Mouse (Mus musculus): ENCODE data around the gene Rpa1. TPM values are rescaled to one million over a fixed set of nuclear protein-coding genes. Genes with fewer than 3 reads are reported as not detected.

The Rpa1 gene
- polyA plus RNA-seq, 1 experiment from 2014 or later: 46.0 TPM

- Histone ChIP-seq H3K27ac (replicated peaks) (no peak overlapping the region), H3K4me2 (replicated peaks; ENCODE audit: low read depth) (no peak overlapping the region; the same call in 1 of the 2 replicates), H3K36me3 (ENCODE audit: control insufficient read depth, insufficient read depth, low read length) (peaks cover 16% of the 10 kb centered on the region), H3K27me3 (ENCODE audit: control insufficient read depth, insufficient read depth, low read length) (no peaks in the 10 kb centered on the region), H3K4me1 (replicated peaks; ENCODE audit: control insufficient read depth, insufficient read depth) (0 out of 2 replicates have a peak, but pooled peaks cover 4% of the 10 kb centered on the region), H3K9me3 (ENCODE audit: control insufficient read depth, low read length) (no peaks in the 10 kb centered on the region), H3K4me3 (ENCODE audit: low read depth, low read length) (no peak overlapping the region), H3K9ac (ENCODE audit: low read length) (no peak overlapping the region)
- ATAC-seq (ENCODE audit: low FRiP score, low TSS enrichment) (no peak), DNase-seq (ENCODE audit: low spot score) (no peak)
- WGBS: 42% methylated on average over 14 of the region's 14 CpGs
- TF ChIP-seq CTCF (IDR thresholded peaks at IDR 0.05; ENCODE audit: low read depth): no peak
- TF ChIP-seq EP300 (optimal IDR thresholded peaks at IDR 0.05): no peak
Observed at GRCm38 (mm10) chr11:75318351-75319221, 29.5 kb downstream of the Rpa1 start.

GRCm38 (mm10) chr11:75313834-75314233 lies 34.3 kb downstream of the Rpa1 start:
- Histone ChIP-seq H3K4me1 (replicated peaks; ENCODE audit: control insufficient read depth, insufficient read depth) (no peaks in the 10 kb centered on the region), H3K4me3 (ENCODE audit: low read depth, low read length) (no peak overlapping the region), H3K36me3 (ENCODE audit: control insufficient read depth, insufficient read depth, low read length) (peaks cover 35% of the 10 kb centered on the region), H3K27ac (replicated peaks) (no peak overlapping the region), H3K27me3 (ENCODE audit: control insufficient read depth, insufficient read depth, low read length) (no peaks in the 10 kb centered on the region), H3K4me2 (replicated peaks; ENCODE audit: low read depth) (no peak overlapping the region), H3K9ac (ENCODE audit: low read length) (no peak overlapping the region), H3K9me3 (ENCODE audit: control insufficient read depth, low read length) (no peaks in the 10 kb centered on the region)
- no peak for ATAC-seq (ENCODE audit: low FRiP score, low TSS enrichment)
- TF ChIP-seq EP300 (optimal IDR thresholded peaks at IDR 0.05): no peak
- TF ChIP-seq CTCF (IDR thresholded peaks at IDR 0.05; ENCODE audit: low read depth): no peak
- 87% methylated on average over 8 of the region's 8 CpGs for WGBS
- no peak for DNase-seq (ENCODE audit: low spot score)

- no peaks in the 10 kb centered on the region for H3K4me1 ChIP-seq (replicated peaks; ENCODE audit: control insufficient read depth, insufficient read depth)
- H3K27ac ChIP-seq (replicated peaks): no peak overlapping the region
- no peak for DNase-seq (ENCODE audit: low spot score)
- no peaks in the 10 kb centered on the region for H3K9me3 ChIP-seq (ENCODE audit: control insufficient read depth, low read length)
- no peak for TF ChIP-seq CTCF (IDR thresholded peaks at IDR 0.05; ENCODE audit: low read depth)
- no peak for TF ChIP-seq EP300 (optimal IDR thresholded peaks at IDR 0.05)
- H3K36me3 ChIP-seq (ENCODE audit: control insufficient read depth, insufficient read depth, low read length): peaks cover 31% of the 10 kb centered on the region
- no peak overlapping the region for H3K4me3 ChIP-seq (ENCODE audit: low read depth, low read length)
- no peak for ATAC-seq (ENCODE audit: low FRiP score, low TSS enrichment)
- 91% methylated on average over 6 of the region's 6 CpGs for WGBS
- no peaks in the 10 kb centered on the region for H3K27me3 ChIP-seq (ENCODE audit: control insufficient read depth, insufficient read depth, low read length)
- H3K9ac ChIP-seq (ENCODE audit: low read length): no peak overlapping the region
- no peak overlapping the region for H3K4me2 ChIP-seq (replicated peaks; ENCODE audit: low read depth)
Observed at GRCm38 (mm10) chr11:75311751-75312150, 36.4 kb downstream of the Rpa1 start.

GRCm38 (mm10) chr11:75310813-75311212 lies 37.3 kb downstream of the Rpa1 start:
- Histone ChIP-seq H3K36me3 (ENCODE audit: control insufficient read depth, insufficient read depth, low read length) (peaks cover 29% of the 10 kb centered on the region), H3K4me2 (replicated peaks; ENCODE audit: low read depth) (no peak overlapping the region), H3K4me1 (replicated peaks; ENCODE audit: control insufficient read depth, insufficient read depth) (no peaks in the 10 kb centered on the region), H3K27ac (replicated peaks) (no peak overlapping the region), H3K4me3 (ENCODE audit: low read depth, low read length) (no peak overlapping the region), H3K9ac (ENCODE audit: low read length) (no peak overlapping the region), H3K27me3 (ENCODE audit: control insufficient read depth, insufficient read depth, low read length) (no peaks in the 10 kb centered on the region), H3K9me3 (ENCODE audit: control insufficient read depth, low read length) (no peaks in the 10 kb centered on the region)
- DNase-seq (ENCODE audit: low spot score) (no peak), ATAC-seq (ENCODE audit: low FRiP score, low TSS enrichment) (no peak)
- 93% methylated on average over 8 of the region's 8 CpGs for WGBS
- TF ChIP-seq EP300 (optimal IDR thresholded peaks at IDR 0.05): no peak

GRCm38 (mm10) chr11:75308650-75309049 lies 39.5 kb downstream of the Rpa1 start:
- Histone ChIP-seq H3K4me3 (ENCODE audit: low read depth, low read length) (no peak overlapping the region), H3K27me3 (ENCODE audit: control insufficient read depth, insufficient read depth, low read length) (no peaks in the 10 kb centered on the region), H3K9me3 (ENCODE audit: control insufficient read depth, low read length) (no peaks in the 10 kb centered on the region), H3K9ac (ENCODE audit: low read length) (no peak overlapping the region), H3K27ac (replicated peaks) (no peak overlapping the region), H3K4me2 (replicated peaks; ENCODE audit: low read depth) (no peak overlapping the region), H3K36me3 (ENCODE audit: control insufficient read depth, insufficient read depth, low read length) (peaks cover 24% of the 10 kb centered on the region), H3K4me1 (replicated peaks; ENCODE audit: control insufficient read depth, insufficient read depth) (no peaks in the 10 kb centered on the region)
- TF ChIP-seq CTCF (IDR thresholded peaks at IDR 0.05; ENCODE audit: low read depth): no peak
- TF ChIP-seq EP300 (optimal IDR thresholded peaks at IDR 0.05): no peak
- 82% methylated on average over 4 of the region's 4 CpGs for WGBS
- ATAC-seq (ENCODE audit: low FRiP score, low TSS enrichment) (no peak), DNase-seq (ENCODE audit: low spot score) (no peak)

- 87% methylated on average over 9 of the region's 9 CpGs for WGBS
- H3K27ac ChIP-seq (replicated peaks): no peak overlapping the region
- H3K4me1 ChIP-seq (replicated peaks; ENCODE audit: control insufficient read depth, insufficient read depth): no peaks in the 10 kb centered on the region
- H3K36me3 ChIP-seq (ENCODE audit: control insufficient read depth, insufficient read depth, low read length): peaks cover 25% of the 10 kb centered on the region
- H3K4me3 ChIP-seq (ENCODE audit: low read depth, low read length): no peak overlapping the region
- DNase-seq (ENCODE audit: low spot score): no peak
- no peak overlapping the region for H3K4me2 ChIP-seq (replicated peaks; ENCODE audit: low read depth)
- no peak for TF ChIP-seq CTCF (IDR thresholded peaks at IDR 0.05; ENCODE audit: low read depth)
- no peak for TF ChIP-seq EP300 (optimal IDR thresholded peaks at IDR 0.05)
- H3K27me3 ChIP-seq (ENCODE audit: control insufficient read depth, insufficient read depth, low read length): no peaks in the 10 kb centered on the region
- no peaks in the 10 kb centered on the region for H3K9me3 ChIP-seq (ENCODE audit: control insufficient read depth, low read length)
- no peak for ATAC-seq (ENCODE audit: low FRiP score, low TSS enrichment)
- H3K9ac ChIP-seq (ENCODE audit: low read length): no peak overlapping the region
Observed at GRCm38 (mm10) chr11:75304797-75305196, 43.3 kb downstream of the Rpa1 start.

All from stomach, postnatal 0 days (tissue).